Mouse (Mus musculus) neural tube, embryonic 10.5 days (tissue): ENCODE data around the gene Ccnf.
A peak's percentile ranks its signal among the peaks of the same experiment; 100 is the strongest.

Experiments
- DNase-seq: peaks from one replicate; pipeline ENCODE4 v3.0.0-alpha.2; 2017; ENCODE audit warnings: low spot score; ENCODE audit errors: extremely low spot score

Ccnf gene

GRCm38 (mm10) chr17:24203611-24204534 lies 47.4 kb downstream of the Ccnf start:
- no peak for DNase-seq

GRCm38 (mm10) chr17:24203068-24203467 lies 48.2 kb downstream of the Ccnf start:
- no peak for DNase-seq

GRCm38 (mm10) chr17:24201092-24201491 lies 50.2 kb downstream of the Ccnf start:
- DNase-seq: no peak

GRCm38 (mm10) chr17:24199741-24200140 lies 51.5 kb downstream of the Ccnf start:
- no peak for DNase-seq

- no peak for DNase-seq
Measured at GRCm38 (mm10) chr17:24199252-24199651, 52.0 kb downstream of the Ccnf start.

- DNase-seq: no peak
Measured at GRCm38 (mm10) chr17:24197032-24197824, 54.1 kb downstream of the Ccnf start.

- no peak for DNase-seq
Measured at GRCm38 (mm10) chr17:24195349-24195748, 55.9 kb downstream of the Ccnf start.

- no peak for DNase-seq
Measured at GRCm38 (mm10) chr17:24193769-24194168, 57.5 kb downstream of the Ccnf start.

- DNase-seq: no peak
Measured at GRCm38 (mm10) chr17:24193268-24193667, 58.0 kb downstream of the Ccnf start.

- no peak for DNase-seq
Measured at GRCm38 (mm10) chr17:24192848-24193247, 58.4 kb downstream of the Ccnf start.

- no peak for DNase-seq
Measured at GRCm38 (mm10) chr17:24191481-24191880, 59.8 kb downstream of the Ccnf start.

- no peak for DNase-seq
Measured at GRCm38 (mm10) chr17:24190934-24191333, 60.4 kb downstream of the Ccnf start.

GRCm38 (mm10) chr17:24174259-24174658 lies 77.0 kb downstream of the Ccnf start:
- no peak for DNase-seq

GRCm38 (mm10) chr17:24173423-24173822 lies 77.9 kb downstream of the Ccnf start:
- peak; percentile 56 for DNase-seq
